Mouse (Mus musculus): Measurements from ENCODE around the gene Phgr1.

Gene Phgr1

DNA sequence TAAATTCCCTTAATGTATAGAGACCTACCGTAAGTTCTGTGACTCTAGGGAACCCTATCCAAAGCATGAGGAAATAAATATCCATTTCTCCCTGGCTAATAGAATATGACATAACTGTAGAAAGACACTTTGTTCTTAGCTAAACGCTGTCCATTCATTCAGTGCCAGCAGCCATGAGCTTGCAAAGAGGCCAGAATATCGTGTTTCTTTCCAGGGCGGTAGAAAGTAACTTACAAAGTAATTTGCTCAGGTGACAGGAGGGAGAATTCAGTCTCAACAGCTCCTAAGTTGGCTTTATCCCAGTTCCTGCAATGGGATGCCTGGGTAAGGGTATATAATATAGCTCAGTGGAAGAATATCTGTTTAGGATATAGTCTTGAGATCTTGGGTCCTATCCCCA is 51.8 kb downstream of the Phgr1 start:
- DNase-seq (ENCODE audit: low read depth, low spot score), result no peak

All from embryo, embryonic 11.5 days (tissue).